Mouse (Mus musculus) right cerebral cortex, postnatal 4 days (tissue): ENCODE data around the gene Setdb2.

Experiments used
- DNase-seq: peaks from one replicate; pipeline ENCODE4 v3.0.0-alpha.2; 2022

Gene Setdb2

GRCm38 (mm10) chr14:59366386-59367105, 74.1 kb downstream of the Setdb2 start:
- DNase-seq: no peak

GRCm38 (mm10) chr14:59365244-59365644, 75.4 kb downstream of the Setdb2 start, which contains the start of gene Phf11d:
TSS of gene Phf11d (minus strand) at chr14:59365470.
- DNase-seq: no peak
